Mouse (Mus musculus): ENCODE data around the gene Capn11. TPM values are rescaled to one million over a fixed set of nuclear protein-coding genes. Genes with fewer than 3 reads are reported as not detected.
A peak's percentile ranks its signal among the peaks of the same experiment; 100 is the strongest.

The Capn11 gene
- total and polyA plus RNA-seq, 3 experiments = 0.03 TPM; not detected in 2

GRCm38 (mm10) chr17:45695227-45696120, 36.3 kb upstream of the Capn11 start (continued):
- TF ChIP-seq POLR2A (IDR thresholded peaks at IDR 0.05; ENCODE audit: control insufficient read depth in 1 of 2, insufficient read depth in 1 of 2, low read depth in 1 of 2, low read length in 2 of 2, poor library complexity in 1 of 2) (0 out of 4 replicates have a peak, but pooled peaks of 1 of the 2 experiments have one; percentile 12), RAD21 (IDR thresholded peaks at IDR 0.05; ENCODE audit: low read depth, low read length) (no peak), ZC3H11A (IDR thresholded peaks at IDR 0.05; ENCODE audit: low read depth, low read length) (no peak), NELFE (IDR thresholded peaks at IDR 0.05; ENCODE audit: low read depth, low read length) (0 out of 2 replicates have a peak, but pooled peaks have one; percentile 28), MYB (IDR thresholded peaks at IDR 0.05; ENCODE audit: low read depth, low read length) (no peak), MYC (IDR thresholded peaks at IDR 0.05; ENCODE audit: low read depth, low read length) (peak; percentile 85), MAZ (IDR thresholded peaks at IDR 0.05; ENCODE audit: low read depth, low read length) (no peak), BHLHE40 (IDR thresholded peaks at IDR 0.05; ENCODE audit: borderline replicate concordance, low read depth, low read length) (0 out of 2 replicates have a peak, but pooled peaks have one; percentile 34), TAL1 (IDR thresholded peaks at IDR 0.05; ENCODE audit: low read length) (no peak), TCF12 (IDR thresholded peaks at IDR 0.05; ENCODE audit: low read depth, low read length) (peak; percentile 36; the same call in 1 of the 2 replicates), USF2 (IDR thresholded peaks at IDR 0.05; ENCODE audit: borderline replicate concordance in 1 of 2, insufficient read depth in 1 of 2, low read depth in 1 of 2, low read length in 2 of 2) (no peak)

- Histone ChIP-seq H3K36me3 (ENCODE audit: control insufficient read depth in 1 of 2, insufficient read depth in 2 of 2, low read length in 2 of 2) (peaks cover 2 to 12% of the 10 kb centered on the region in 2 experiments; a peak in 3 of 4 replicates), H3K79me2 (ENCODE audit: control insufficient read depth, insufficient read depth, low read length, poor library complexity) (peaks cover 5% of the 10 kb centered on the region; the same call in 1 of the 2 replicates), H3K27ac (ENCODE audit: control insufficient read depth, low read depth, low read length) (no peak overlapping the region; the same call in 1 of the 2 replicates), H3K9ac (ENCODE audit: control insufficient read depth, low read depth, low read length, poor library complexity, severe bottlenecking) (no peak overlapping the region), H3K27me3 (ENCODE audit: control insufficient read depth in 1 of 2, insufficient read depth in 2 of 2, low read length in 2 of 2) (no peaks in the 10 kb centered on the region), H3K9me3 (replicated peaks; ENCODE audit: insufficient read depth, low read length) (no peaks in the 10 kb centered on the region), H3K4me1 (ENCODE audit: control insufficient read depth in 1 of 2, insufficient read depth in 2 of 2, low read length in 2 of 2) (peaks cover 6 to 19% of the 10 kb centered on the region in 2 experiments), H3K4me3 (ENCODE audit: control insufficient read depth in 1 of 2, insufficient read depth in 1 of 2, low read depth in 2 of 2, low read length in 2 of 2) (no peak overlapping the region)
- no peak for TF ChIP-seq MAZ (IDR thresholded peaks at IDR 0.05; ENCODE audit: low read depth, low read length)
- no peak for TF ChIP-seq MEF2A (IDR thresholded peaks at IDR 0.05; ENCODE audit: extremely low read depth, insufficient replicate concordance, low read depth, low read length, poor library complexity, severe bottlenecking)
- no peak for TF ChIP-seq SMC3 (IDR thresholded peaks at IDR 0.05; ENCODE audit: low read depth, low read length)
- no peak for TF ChIP-seq NELFE (IDR thresholded peaks at IDR 0.05; ENCODE audit: low read depth, low read length)
- no peak for TF ChIP-seq E2F4 (IDR thresholded peaks at IDR 0.05; ENCODE audit: borderline replicate concordance, low read depth, low read length)
- no peak for TF ChIP-seq ZMIZ1 (IDR thresholded peaks at IDR 0.05; ENCODE audit: low read depth, low read length)
- TF ChIP-seq MXI1 (IDR thresholded peaks at IDR 0.05; ENCODE audit: low read depth, low read length) = no peak
- DNase-seq (ENCODE audit: low read depth, low spot score) = no peak
Observed at GRCm38 (mm10) chr17:45693812-45694565, 34.9 kb upstream of the Capn11 start.
